Mouse (Mus musculus) frontal cortex, adult 2 months (tissue): ENCODE measurements around the gene Cfl2. TPM values are rescaled to one million over a fixed set of nuclear protein-coding genes. Genes with fewer than 3 reads are reported as not detected.
"Not testable (repeated sequence)": the region's sequence is repeated elsewhere in the genome, so short reads cannot be mapped to it uniquely, and the experiment has no call there.

Experiments used
- DNase-seq, 2 experiments: peaks; one replicate each; pipeline ENCODE4 v3.0.0; 2022; ENCODE audit warnings: low spot score in 1 of 2; ENCODE audit errors: extremely low spot score in 1 of 2
- polyA plus RNA-seq: library from polyadenylated mRNA; depleted of rRNA; stranded (reverse); fragments of >200 nt; gene quantifications from 2 replicates; pipeline ENCODE4 v1.2.3, GENCODE M21; 2012; rRNA removed

Gene Cfl2
- 65.5 and 72.7 TPM in 2 replicates for polyA plus RNA-seq

- DNase-seq, result peak; percentile 58 to 84
These were observed at the start of gene Cfl2 for GRCm38 (mm10) chr12:54862606-54863535. Cfl2 (minus strand) TSS chr12:54862877.

GRCm38 (mm10) chr12:54910387-54910786 is 47.7 kb upstream of the Cfl2 start:
- no peak for DNase-seq

- not testable (repeated sequence) for DNase-seq
These were observed 29.9 kb upstream of the Cfl2 start for GRCm38 (mm10) chr12:54892559-54892958.

GRCm38 (mm10) chr12:54890426-54890825 is 27.7 kb upstream of the Cfl2 start:
- DNase-seq, result no peak

- no peak for DNase-seq
These were observed 25.0 kb upstream of the Cfl2 start for GRCm38 (mm10) chr12:54887580-54888127.

GRCm38 (mm10) chr12:54879630-54880029 is 17.0 kb upstream of the Cfl2 start:
- peak in 1 of 2 experiments; percentile 73 for DNase-seq

- DNase-seq, result no peak
These were observed 16.5 kb upstream of the Cfl2 start for GRCm38 (mm10) chr12:54879211-54879610.

GRCm38 (mm10) chr12:54877875-54878274 is 15.2 kb upstream of the Cfl2 start:
- no peak for DNase-seq

- DNase-seq, result no peak
These were observed 14.2 kb upstream of the Cfl2 start for GRCm38 (mm10) chr12:54876879-54877278.

- no peak for DNase-seq
These were observed 12.0 kb upstream of the Cfl2 start for GRCm38 (mm10) chr12:54874711-54875110.

- peak in 1 of 2 experiments; percentile 53 for DNase-seq
These were observed 579 bp downstream of the Cfl2 start for GRCm38 (mm10) chr12:54861991-54862605.

- DNase-seq, result peak in 1 of 2 experiments; percentile 43
These were observed 3.1 kb downstream of the Cfl2 start for GRCm38 (mm10) chr12:54859531-54859930.

GRCm38 (mm10) chr12:54850551-54850950 is 12.1 kb downstream of the Cfl2 start:
- no peak for DNase-seq

- DNase-seq, result no peak
These were observed 18.3 kb downstream of the Cfl2 start for GRCm38 (mm10) chr12:54844415-54844814.

- DNase-seq, result no peak
These were observed 21.1 kb downstream of the Cfl2 start for GRCm38 (mm10) chr12:54841576-54841975.

- no peak for DNase-seq
These were observed 22.9 kb downstream of the Cfl2 start for GRCm38 (mm10) chr12:54839815-54840214.

GRCm38 (mm10) chr12:54838931-54839330 is 23.7 kb downstream of the Cfl2 start:
- no peak for DNase-seq

GRCm38 (mm10) chr12:54835608-54836570 is 26.8 kb downstream of the Cfl2 start:
- DNase-seq, result no peak

GRCm38 (mm10) chr12:54834925-54835447 is 27.7 kb downstream of the Cfl2 start:
- peak; percentile 36 to 73 for DNase-seq

GRCm38 (mm10) chr12:54833856-54834399 is 28.7 kb downstream of the Cfl2 start:
- no peak for DNase-seq
